Mouse (Mus musculus) left cerebral cortex, adult 6 months (tissue): ENCODE measurements around the gene Rhox3c. TPM values are rescaled to one million over a fixed set of nuclear protein-coding genes. Genes with fewer than 3 reads are reported as not detected.

Source experiments
- long read RNA-seq, 2 experiments: library from polyadenylated mRNA; unstranded; transcript quantifications; one replicate each; pipeline ENCODE4 v2.0.0; 2019 to 2020
- polyA plus RNA-seq: library from polyadenylated mRNA; unstranded; fragments of <200 nt; fragmentation: Nextera tagmentation; gene quantifications from 2 replicates; pipeline ENCODE4 v1.2.3, GENCODE M21; 2021

Rhox3c gene
- polyA plus RNA-seq = not detected in 2 replicates
- long read RNA-seq, experiment 1 = 0 reads
- long read RNA-seq, experiment 2 = 0 reads

GRCm38 (mm10) chrX:37458285-37458684, at the start of gene Rhox3c:
Gene Rhox3c (plus strand): TSS chrX:37458585.

DNA sequence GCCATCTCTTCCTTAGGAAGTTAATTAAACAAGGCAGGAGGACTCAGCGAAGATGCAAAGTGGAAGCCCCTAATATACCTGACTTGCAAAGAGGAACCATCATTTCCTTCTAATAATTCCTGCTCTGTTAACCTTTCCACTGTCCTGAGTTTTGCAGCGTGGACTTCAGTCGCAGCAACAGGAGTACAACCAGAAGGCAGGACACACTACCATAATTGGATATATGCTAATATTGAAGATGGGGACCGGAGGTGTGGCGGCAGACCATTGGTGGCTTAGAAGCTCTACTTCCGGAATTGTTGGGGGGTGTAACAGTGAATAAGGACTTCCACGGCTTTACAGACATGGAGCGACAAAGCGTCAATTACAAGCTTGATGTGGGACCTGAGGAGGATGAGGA, 46.6 kb upstream of the Rhox3c start, which contains the start of gene Rhox2b:
Gene Rhox2b (plus strand): TSS at position 301 of the 400 bp plus-strand sequence.

DNA sequence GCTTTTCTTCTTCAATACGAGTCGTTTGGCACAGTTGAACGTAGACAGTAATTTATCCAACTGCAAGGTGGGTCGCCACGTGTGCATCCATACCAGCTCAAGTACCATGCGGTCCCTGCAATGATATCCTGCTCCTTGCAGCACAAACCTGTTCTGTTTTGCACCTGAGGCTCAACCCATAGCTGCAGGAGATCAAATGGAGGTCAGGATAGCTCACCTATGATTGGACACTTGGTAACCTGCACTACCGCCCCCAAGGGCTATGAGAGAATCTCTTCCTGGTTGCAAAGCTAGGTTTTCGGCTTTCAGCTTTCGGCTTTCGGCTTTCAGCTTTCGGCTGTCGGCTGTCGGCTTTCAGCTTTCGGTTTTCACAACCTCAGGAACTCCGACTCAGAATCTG, 26.2 kb upstream of the Rhox3c start, which contains the start of gene Rhox4b:
Gene Rhox4b (plus strand): TSS at position 301 of the 400 bp plus-strand sequence.

GRCm38 (mm10) chrX:37453380-37453779, 5.0 kb upstream of the Rhox3c start, which contains the start of gene Rhox2c:
Gene Rhox2c (plus strand): TSS chrX:37453680.

DNA sequence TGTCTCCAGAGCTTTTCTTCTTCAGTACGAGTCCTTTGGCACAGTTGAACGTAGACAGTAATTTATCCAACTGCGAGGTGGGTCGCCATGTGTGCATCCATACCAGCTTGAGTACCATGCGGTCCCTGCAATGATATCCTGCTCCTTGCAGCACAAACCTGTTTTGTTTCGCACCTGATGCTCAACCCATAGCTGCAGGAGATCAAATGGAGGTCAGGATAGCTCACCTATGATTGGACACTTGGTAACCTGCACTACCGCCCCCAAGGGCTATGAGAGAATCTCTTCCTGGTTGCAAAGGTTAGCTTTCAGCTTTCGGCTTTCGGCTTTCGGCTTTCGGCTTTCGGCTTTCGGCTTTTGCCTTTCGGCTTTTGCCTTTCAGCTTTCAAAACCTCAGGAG, 21.7 kb downstream of the Rhox3c start, which contains the start of gene Rhox4c:
Gene Rhox4c (plus strand): TSS at position 301 of the 400 bp plus-strand sequence.

GRCm38 (mm10) chrX:37514059-37514458, 55.7 kb downstream of the Rhox3c start, which contains the start of gene Rhox4d:
Gene Rhox4d (plus strand): TSS chrX:37514359.

Other genes starting within 250 kb of the Rhox3c start
- not detected in 2 replicates for gene Gm9, start 247.5 kb upstream of the Rhox3c start, polyA plus RNA-seq
- not detected in 2 replicates for gene Rhox1, start 236.3 kb upstream of the Rhox3c start, polyA plus RNA-seq
- not detected in 2 replicates for gene Rhox2a, start 213.6 kb upstream of the Rhox3c start, polyA plus RNA-seq
- gene Rhox3a, start 208.7 kb upstream of the Rhox3c start, polyA plus RNA-seq = not detected in 2 replicates
- not detected in 2 replicates for gene Rhox4a, start 193.2 kb upstream of the Rhox3c start, polyA plus RNA-seq
- gene Rhox3a2, start 78.6 kb upstream of the Rhox3c start, polyA plus RNA-seq = not detected in 2 replicates
- not detected in 2 replicates for gene Rhox4a2, start 67.7 kb upstream of the Rhox3c start, polyA plus RNA-seq
- not detected in 2 replicates for gene Rhox2b, start 46.5 kb upstream of the Rhox3c start, polyA plus RNA-seq
- not detected in 2 replicates for gene Rhox4b, start 26.1 kb upstream of the Rhox3c start, polyA plus RNA-seq
- not detected in 2 replicates for gene Rhox2c, start 4.9 kb upstream of the Rhox3c start, polyA plus RNA-seq
- not detected in 2 replicates for gene Rhox4c, start 21.8 kb downstream of the Rhox3c start, polyA plus RNA-seq
- gene Rhox2d, start 34.8 kb downstream of the Rhox3c start, polyA plus RNA-seq = not detected in 2 replicates
- gene Rhox4d, start 55.8 kb downstream of the Rhox3c start, polyA plus RNA-seq = not detected in 2 replicates
- gene Rhox2e, start 71.9 kb downstream of the Rhox3c start, polyA plus RNA-seq = not detected in 2 replicates
- not detected in 2 replicates for gene Rhox3e, start 83.4 kb downstream of the Rhox3c start, polyA plus RNA-seq
- gene Rhox4e, start 98.8 kb downstream of the Rhox3c start, polyA plus RNA-seq = not detected in 2 replicates
- not detected in 2 replicates for gene Rhox2f, start 112.8 kb downstream of the Rhox3c start, polyA plus RNA-seq
- not detected in 2 replicates for gene Rhox3f, start 122.4 kb downstream of the Rhox3c start, polyA plus RNA-seq
- not detected in 2 replicates for gene Rhox4f, start 149.1 kb downstream of the Rhox3c start, polyA plus RNA-seq
- not detected in 2 replicates for gene Rhox3g, start 170.0 kb downstream of the Rhox3c start, polyA plus RNA-seq
- not detected in 2 replicates for gene Rhox2g, start 184.9 kb downstream of the Rhox3c start, polyA plus RNA-seq
- not detected in 2 replicates for gene Rhox4g, start 192.7 kb downstream of the Rhox3c start, polyA plus RNA-seq
- gene Rhox3h, start 210.2 kb downstream of the Rhox3c start, polyA plus RNA-seq = not detected in 2 replicates
- gene Rhox2h, start 214.7 kb downstream of the Rhox3c start, polyA plus RNA-seq = not detected in 2 replicates